Mouse (Mus musculus) left cerebral cortex, adult 8-10 months (tissue): ENCODE measurements around the gene Syce1l. TPM values are rescaled to one million over a fixed set of nuclear protein-coding genes. Genes with fewer than 3 reads are reported as not detected.

Source experiments
- DNase-seq, 2 experiments: peaks; one replicate each; pipeline ENCODE4 v3.0.0; 2022; ENCODE audit warnings: low spot score in 2 of 2
- total RNA-seq, 4 experiments: library from RNA; stranded (reverse); gene quantifications; 2 replicates each; pipeline ENCODE4 v1.2.4; 2022

Syce1l gene
- total RNA-seq, 4 experiments from 2014 or later = 0.48 TPM; not detected in 3

- no peak for DNase-seq
Measured at GRCm38 (mm10) chr8:113672599-113673255, 29.7 kb downstream of the Syce1l start.

- no peak for DNase-seq
Measured at GRCm38 (mm10) chr8:113673300-113673699, 30.3 kb downstream of the Syce1l start.

DNA sequence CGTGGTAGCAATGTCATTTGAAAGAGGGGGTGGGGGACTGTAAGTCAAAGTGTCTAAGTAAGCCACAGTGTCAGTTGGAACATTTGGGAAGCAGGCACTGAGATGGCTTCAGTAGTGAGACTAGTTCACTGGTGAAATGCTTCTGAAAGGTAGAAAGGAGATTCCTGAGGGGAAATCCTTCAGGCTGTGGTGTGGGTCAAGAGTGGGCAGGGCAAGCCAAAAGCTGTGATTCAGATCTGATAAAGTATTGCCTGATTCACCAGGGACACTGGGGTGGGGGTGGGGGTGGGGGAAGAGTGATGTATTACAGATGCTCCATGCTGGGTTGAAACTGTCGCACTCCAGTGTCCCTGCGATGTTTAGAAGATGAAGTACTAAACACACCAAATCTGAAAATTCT lies 31.6 kb downstream of the Syce1l start:
- DNase-seq = no peak

GRCm38 (mm10) chr8:113675281-113675680 lies 32.3 kb downstream of the Syce1l start:
- DNase-seq = no peak

DNA sequence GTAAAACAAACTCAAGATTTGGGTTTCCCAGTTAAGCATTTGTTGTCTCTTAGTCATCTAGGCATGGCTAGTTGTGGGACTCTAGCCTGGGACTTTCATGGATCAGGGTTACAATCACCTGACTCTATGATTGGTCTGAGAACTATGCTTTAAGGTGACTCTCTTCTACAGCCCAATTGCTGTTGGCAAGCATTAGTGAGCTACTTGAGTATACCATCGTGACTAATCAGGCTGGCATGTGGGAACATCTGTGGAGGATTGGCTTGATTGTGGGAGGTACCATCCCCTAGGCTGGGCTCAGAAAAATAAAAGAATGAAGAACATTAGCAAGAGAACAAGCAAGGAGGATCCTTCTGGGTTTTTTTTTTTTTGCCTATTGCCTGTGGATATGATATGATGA lies 33.8 kb downstream of the Syce1l start:
- DNase-seq = no peak

DNA sequence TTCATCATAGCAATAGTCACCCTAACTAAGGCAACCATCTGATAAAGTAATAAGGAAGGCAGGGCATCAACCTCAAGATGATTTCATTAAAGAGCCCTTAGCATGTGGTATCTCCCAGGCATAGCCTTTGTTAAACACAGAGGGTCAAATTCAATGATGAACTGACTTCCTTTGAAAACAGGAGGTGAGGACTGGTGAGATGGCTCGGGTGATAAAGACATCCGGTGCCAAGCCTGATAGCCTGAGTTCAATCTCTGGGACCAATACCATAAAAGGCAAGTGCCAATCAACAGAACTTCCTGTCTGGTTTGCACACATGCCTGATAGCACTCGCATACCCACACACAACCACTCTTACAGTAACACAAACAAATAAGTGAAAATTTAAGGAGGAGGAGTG lies 36.3 kb downstream of the Syce1l start:
- no peak for DNase-seq

- DNase-seq = no peak
Measured at GRCm38 (mm10) chr8:113687889-113688542, 45.0 kb downstream of the Syce1l start.

- no peak for DNase-seq
Measured at GRCm38 (mm10) chr8:113688543-113688915, 45.5 kb downstream of the Syce1l start.

DNA sequence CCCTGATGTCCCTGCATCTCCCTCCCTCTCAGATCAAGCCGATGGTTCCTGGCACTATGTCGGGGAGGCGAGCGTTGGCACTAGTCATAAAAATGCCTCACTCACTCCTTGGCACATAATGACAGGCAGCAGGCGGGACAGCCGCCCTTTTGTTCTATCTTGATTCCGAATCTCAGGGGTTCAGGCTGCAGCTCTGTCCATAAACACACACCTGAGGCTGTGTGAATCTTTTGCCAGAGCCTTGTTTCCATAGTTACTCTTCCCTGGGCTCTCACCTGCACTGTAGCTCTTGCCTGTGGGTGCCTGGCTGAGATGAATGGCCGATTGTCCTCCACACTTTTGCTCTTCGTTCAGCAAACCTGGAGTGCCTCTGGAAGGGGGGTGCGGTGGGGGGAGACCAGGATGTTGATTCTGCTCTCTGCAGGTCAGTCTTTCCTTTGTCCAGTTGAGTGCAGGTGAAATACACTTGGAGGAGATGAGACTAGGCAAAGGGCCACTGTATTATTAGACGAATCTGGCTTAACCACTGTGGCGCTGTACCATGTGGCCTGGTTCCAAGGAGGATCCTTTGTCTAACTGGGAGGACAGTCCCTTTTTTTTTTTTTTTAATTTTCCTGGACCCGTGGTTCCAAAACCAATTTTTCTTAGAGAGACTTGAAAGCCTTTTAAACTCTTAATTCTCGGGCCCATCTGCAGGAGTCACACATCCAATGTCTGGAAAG lies 48.8 kb downstream of the Syce1l start:
- no peak for DNase-seq

- no peak for DNase-seq
Measured at GRCm38 (mm10) chr8:113704968-113705367, 62.0 kb downstream of the Syce1l start.

Other genes with a start within 250 kb of the Syce1l start
- 10 to 100 TPM; 22.0 to 26.2 (median 23.0) TPM for gene Mon1b, start 7.6 kb upstream of the Syce1l start, total RNA-seq
- gene Adamts18, start 205.5 kb downstream of the Syce1l start, total RNA-seq = 1 to 10 TPM; 2.0 to 2.5 (median 2.3) TPM